Mouse (Mus musculus) retina, embryonic 14.5 days (tissue): ENCODE data around the gene Exosc5.

ENCODE experiments used
- DNase-seq: peaks from one replicate; pipeline ENCODE4 v3.0.0-alpha.2; 2015; ENCODE audit warnings: low spot score

Exosc5 gene

GRCm38 (mm10) chr7:25679971-25680370, 21.0 kb downstream of the Exosc5 start:
- DNase-seq, result no peak

GRCm38 (mm10) chr7:25680514-25681258, 21.7 kb downstream of the Exosc5 start, which contains the start of gene B9d2:
B9d2 (plus strand) TSS chr7:25680780.
- peak; percentile 97 for DNase-seq

- no peak for DNase-seq
Measured at GRCm38 (mm10) chr7:25681341-25682231, 22.6 kb downstream of the Exosc5 start.

GRCm38 (mm10) chr7:25683474-25684180, 24.7 kb downstream of the Exosc5 start:
- DNase-seq, result no peak

GRCm38 (mm10) chr7:25684659-25685058, 25.7 kb downstream of the Exosc5 start:
- DNase-seq, result no peak

GRCm38 (mm10) chr7:25685926-25686470, 27.0 kb downstream of the Exosc5 start:
- no peak for DNase-seq

- DNase-seq, result peak; percentile 63
Measured at GRCm38 (mm10) chr7:25686680-25687531, 27.9 kb downstream of the Exosc5 start, which contains the start of gene Tgfb1. Tgfb1 (plus strand) TSS chr7:25687002.

GRCm38 (mm10) chr7:25687811-25688401, 28.9 kb downstream of the Exosc5 start:
- DNase-seq, result peak; percentile 52

GRCm38 (mm10) chr7:25688810-25689586, 30.0 kb downstream of the Exosc5 start:
- DNase-seq, result peak; percentile 53

GRCm38 (mm10) chr7:25689603-25690021, 30.6 kb downstream of the Exosc5 start:
- no peak for DNase-seq

GRCm38 (mm10) chr7:25690051-25690450, 31.1 kb downstream of the Exosc5 start:
- no peak for DNase-seq

GRCm38 (mm10) chr7:25694104-25694503, 35.1 kb downstream of the Exosc5 start:
- no peak for DNase-seq

- DNase-seq, result no peak
Measured at GRCm38 (mm10) chr7:25699851-25700250, 40.9 kb downstream of the Exosc5 start.

- no peak for DNase-seq
Measured at GRCm38 (mm10) chr7:25700732-25701131, 41.8 kb downstream of the Exosc5 start.

GRCm38 (mm10) chr7:25702350-25702749, 43.4 kb downstream of the Exosc5 start:
- DNase-seq, result no peak

GRCm38 (mm10) chr7:25703793-25704494, 45.0 kb downstream of the Exosc5 start:
- DNase-seq, result no peak

GRCm38 (mm10) chr7:25704716-25705364, 45.9 kb downstream of the Exosc5 start:
- no peak for DNase-seq

GRCm38 (mm10) chr7:25705801-25706251, 46.9 kb downstream of the Exosc5 start:
- DNase-seq, result no peak
